15 mouse cellular contexts compared by ENCODE assay signal in genomic region chr2:92617077-92617756, GRCm38 (mm10). TPM values are rescaled to one million over a fixed set of nuclear protein-coding genes. Genes with fewer than 3 reads are reported as not detected.
DNase-seq lines count a peak whose midpoint lies in the region; ATAC-seq and TF ChIP-seq lines count a peak whose summit lies in the region.
"Had no signal": no experiment of that assay in that cellular context is flagged by ENCODE, and none has a peak within 500 bp of the region (broad histone marks: within the 10 kb centered on the region; RNA-seq: fewer than 3 reads in every experiment).

No protein-coding gene starts in this region.

- H3K9ac ChIP-seq in heart, postnatal 0 days (replicated peaks; ENCODE audit: low read depth, low read length) = no peak overlapping the region
- no peak overlapping the region for H3K9ac ChIP-seq in intestine, embryonic 15.5 days
- no peak overlapping the region for H3K9ac ChIP-seq in liver, postnatal 0 days (replicated peaks)
- H3K9ac ChIP-seq in hindbrain, embryonic 13.5 days = no peak overlapping the region
- H3K9ac ChIP-seq: limb, embryonic 13.5 days had no signal

- no peaks in the 10 kb centered on the region for H3K36me3 ChIP-seq in heart, postnatal 0 days (replicated peaks; ENCODE audit: control insufficient read depth, insufficient read depth, low read length)
- no peaks in the 10 kb centered on the region for H3K36me3 ChIP-seq in intestine, embryonic 15.5 days
- H3K36me3 ChIP-seq in liver, postnatal 0 days (replicated peaks; ENCODE audit: insufficient read depth, low read length) = no peaks in the 10 kb centered on the region
- H3K36me3 ChIP-seq in hindbrain, embryonic 13.5 days = peaks cover 26% of the 10 kb centered on the region
- H3K36me3 ChIP-seq: heart, embryonic 10.5 days had no signal

- H3K4me3 ChIP-seq in heart, postnatal 0 days (ENCODE audit: low read depth, low read length) = no peak overlapping the region
- H3K4me3 ChIP-seq in intestine, embryonic 15.5 days (replicated peaks) = no peak overlapping the region
- H3K4me3 ChIP-seq in liver, postnatal 0 days (ENCODE audit: low read depth, low read length) = no peak overlapping the region
- H3K4me3 ChIP-seq in hindbrain, embryonic 13.5 days = no peak overlapping the region
- H3K4me3 ChIP-seq: heart, embryonic 10.5 days; limb, embryonic 13.5 days had no signal

- no peaks in the 10 kb centered on the region for H3K27me3 ChIP-seq in heart, postnatal 0 days (ENCODE audit: control insufficient read depth, insufficient read depth, low read length)
- no peaks in the 10 kb centered on the region for H3K27me3 ChIP-seq in intestine, embryonic 15.5 days (replicated peaks)
- no peaks in the 10 kb centered on the region for H3K27me3 ChIP-seq in liver, postnatal 0 days (ENCODE audit: insufficient read depth, low read length)
- H3K27me3 ChIP-seq in hindbrain, embryonic 13.5 days = peaks cover 2% of the 10 kb centered on the region; the same call in 1 of the 2 replicates
- H3K27me3 ChIP-seq: limb, embryonic 13.5 days had no signal

- DNase-seq in heart, postnatal 0 days (ENCODE audit: low spot score) = no peak
- no peak for DNase-seq in heart, postnatal 4 days
- DNase-seq in MEL-GATA-1-ER (ENCODE audit: extremely low read depth, low read depth) = peak; percentile 27
- no peak for DNase-seq in liver, postnatal 0 days
- no peak for DNase-seq in gastrocnemius, postnatal 25 days
- no peak for DNase-seq in adrenal gland, postnatal 10 days
- DNase-seq: B cell, adult 2 months; cerebellum, postnatal 14 days; right cerebral cortex, adult 18-20 months had no signal

- no peak for TF ChIP-seq CTCF in heart, postnatal 0 days (IDR thresholded peaks at IDR 0.05; ENCODE audit: low read depth)
- no peak for TF ChIP-seq CTCF in liver, postnatal 0 days (IDR thresholded peaks at IDR 0.05; ENCODE audit: low read depth)

- 0 out of 2 replicates have a peak overlapping the region, but pooled peaks have one; percentile 17 for H3K27ac ChIP-seq in heart, postnatal 0 days (ENCODE audit: low read depth)
- no peak overlapping the region for H3K27ac ChIP-seq in intestine, embryonic 15.5 days
- no peak overlapping the region for H3K27ac ChIP-seq in liver, postnatal 0 days (ENCODE audit: low read depth)
- no peak overlapping the region for H3K27ac ChIP-seq in hindbrain, embryonic 13.5 days
- H3K27ac ChIP-seq: heart, embryonic 10.5 days; kidney, postnatal 0 days; limb, embryonic 13.5 days had no signal

- H3K4me1 ChIP-seq in heart, postnatal 0 days (ENCODE audit: control insufficient read depth, insufficient read depth) = no peaks in the 10 kb centered on the region
- no peaks in the 10 kb centered on the region for H3K4me1 ChIP-seq in intestine, embryonic 15.5 days (replicated peaks)
- no peaks in the 10 kb centered on the region for H3K4me1 ChIP-seq in liver, postnatal 0 days (ENCODE audit: insufficient read depth)
- H3K4me1 ChIP-seq in hindbrain, embryonic 13.5 days (replicated peaks) = no peaks in the 10 kb centered on the region
- H3K4me1 ChIP-seq: heart, embryonic 10.5 days; limb, embryonic 13.5 days had no signal

- WGBS in heart, postnatal 0 days = 66% methylated on average over 16 of the region's 16 CpGs
- 67% methylated on average over 16 of the region's 16 CpGs for WGBS in intestine, embryonic 15.5 days
- WGBS in liver, postnatal 0 days (ENCODE audit: insufficient replicate concordance) = 48% methylated on average over 16 of the region's 16 CpGs
- 84% methylated on average over 16 of the region's 16 CpGs for WGBS in hindbrain, embryonic 13.5 days

- ATAC-seq in heart, postnatal 0 days (ENCODE audit: insufficient read depth, low read depth) = peak; percentile 33; the same call in 1 of the 2 replicates
- 0 out of 2 replicates have a peak, but pooled peaks have one; percentile 31 for ATAC-seq in intestine, embryonic 15.5 days
- peak; percentile 44; the same call in 1 of the 2 replicates for ATAC-seq in liver, postnatal 0 days
- no peak for ATAC-seq in hindbrain, embryonic 13.5 days (ENCODE audit: low FRiP score)
- ATAC-seq: lung, postnatal 0 days had no signal

- TF ChIP-seq EP300 in heart, postnatal 0 days (IDR thresholded peaks at IDR 0.05; ENCODE audit: low read depth) = no peak
- TF ChIP-seq EP300 in liver, postnatal 0 days (IDR thresholded peaks at IDR 0.05; ENCODE audit: low read depth) = no peak

- H3K9me3 ChIP-seq in heart, postnatal 0 days (replicated peaks; ENCODE audit: control insufficient read depth, low read length) = peaks cover 3% of the 10 kb centered on the region; the same call in 1 of the 2 replicates
- H3K9me3 ChIP-seq in intestine, embryonic 15.5 days = no peaks in the 10 kb centered on the region
- no peaks in the 10 kb centered on the region for H3K9me3 ChIP-seq in liver, postnatal 0 days (ENCODE audit: low read length)
- H3K9me3 ChIP-seq in hindbrain, embryonic 13.5 days = no peaks in the 10 kb centered on the region; the same call in 1 of the 2 replicates
- H3K9me3 ChIP-seq: heart, embryonic 10.5 days; limb, embryonic 13.5 days had no signal

- no peak overlapping the region for H3K4me2 ChIP-seq in heart, postnatal 0 days (ENCODE audit: low read depth, low read length)
- no peak overlapping the region for H3K4me2 ChIP-seq in intestine, embryonic 15.5 days (replicated peaks)
- H3K4me2 ChIP-seq in liver, postnatal 0 days (ENCODE audit: low read depth, low read length) = no peak overlapping the region
- H3K4me2 ChIP-seq in hindbrain, embryonic 13.5 days = no peak overlapping the region
- H3K4me2 ChIP-seq: limb, embryonic 13.5 days had no signal

RNA-seq across cellular contexts. Expression of gene Chst1, which starts 17.7 kb away (rescaled TPM):
- 1.5 and 2.3 TPM in 2 replicates for total RNA-seq in heart, postnatal 0 days (2014; rRNA removed; ENCODE audit: low replicate concordance)
- 1.5 and 1.7 TPM in 2 replicates for polyA plus RNA-seq in heart, postnatal 0 days (2015; fragmentation: Nextera tagmentation; extraction: Ambion mirVana)
- 1 to 10 TPM; 3.9 to 4.8 TPM for total RNA-seq in heart, postnatal 4 days (2021)
- polyA plus RNA-seq in intestine, embryonic 15.5 days (2015; fragmentation: Nextera tagmentation; extraction: Ambion mirVana) = 4.1 and 4.5 TPM in 2 replicates
- 0.05 and 0.06 TPM in 2 replicates for polyA plus RNA-seq in liver, postnatal 0 days (2015; fragmentation: Nextera tagmentation; extraction: Ambion mirVana)
- 13.6 and 14.6 TPM in 2 replicates for polyA plus RNA-seq in hindbrain, embryonic 13.5 days (2015; fragmentation: Nextera tagmentation; extraction: Ambion mirVana)
- total RNA-seq in gastrocnemius, postnatal 25 days (2021) = 1 to 10 TPM; 1.4 to 3.8 TPM
- 10 to 100 TPM in 1 of 2 experiments, 1 to 10 TPM in 1; 9.6 to 13.0 TPM for total RNA-seq in adrenal gland, postnatal 10 days (2021)
